Mouse (Mus musculus) adrenal gland, adult 2 months (tissue): ENCODE measurements around the gene Gm11627. TPM values are rescaled to one million over a fixed set of nuclear protein-coding genes. Genes with fewer than 3 reads are reported as not detected.
"Not testable (repeated sequence)": the region's sequence is repeated elsewhere in the genome, so short reads cannot be mapped to it uniquely, and the experiment has no call there.

Experiments
- DNase-seq: peaks from one replicate; pipeline ENCODE4 v3.0.0; 2021
- long read RNA-seq: library from polyadenylated mRNA; stranded (forward); transcript quantifications from one replicate; pipeline ENCODE4 v2.0.0, GENCODE M21; 2021
- polyA plus RNA-seq: library from polyadenylated mRNA; depleted of rRNA; stranded (reverse); fragments of >200 nt; gene quantifications from 2 replicates; pipeline ENCODE4 v1.2.3, GENCODE M21; 2012; rRNA removed
- total RNA-seq, 2 experiments: library from RNA; stranded (reverse); gene quantifications; 2 replicates each; pipeline ENCODE4 v1.2.3; 2021

Gm11627 gene
- total RNA-seq = under 1 TPM in 1 of 2 experiments, not detected in 1; 0.52 TPM
- polyA plus RNA-seq = not detected in 2 replicates
- long read RNA-seq, partial matches to known transcripts = 0 of 1 reads
- long read RNA-seq, other reads (novel, unspliced or antisense) = 1 of 1 reads

- DNase-seq = no peak
Measured at GRCm38 (mm10) chr11:102579165-102580033, at the start of gene Gm11627. Gm11627 (minus strand) TSS chr11:102579461.

GRCm38 (mm10) chr11:102628529-102628928, 49.3 kb upstream of the Gm11627 start:
- DNase-seq = no peak

GRCm38 (mm10) chr11:102627171-102627931, 48.1 kb upstream of the Gm11627 start:
- DNase-seq = no peak

- no peak for DNase-seq
Measured at GRCm38 (mm10) chr11:102624888-102625407, 45.7 kb upstream of the Gm11627 start.

GRCm38 (mm10) chr11:102623876-102624789, 44.9 kb upstream of the Gm11627 start:
- peak; percentile 12 for DNase-seq

GRCm38 (mm10) chr11:102619449-102619848, 40.2 kb upstream of the Gm11627 start:
- no peak for DNase-seq

- no peak for DNase-seq
Measured at GRCm38 (mm10) chr11:102611317-102611705, 32.0 kb upstream of the Gm11627 start.

- DNase-seq = no peak
Measured at GRCm38 (mm10) chr11:102610675-102611316, 31.5 kb upstream of the Gm11627 start.

GRCm38 (mm10) chr11:102610260-102610659, 31.0 kb upstream of the Gm11627 start:
- DNase-seq = no peak

GRCm38 (mm10) chr11:102609483-102609882, 30.2 kb upstream of the Gm11627 start:
- DNase-seq = no peak

GRCm38 (mm10) chr11:102608691-102609090, 29.4 kb upstream of the Gm11627 start:
- no peak for DNase-seq

- no peak for DNase-seq
Measured at GRCm38 (mm10) chr11:102607686-102608548, 28.7 kb upstream of the Gm11627 start.

- DNase-seq = not testable (repeated sequence)
Measured at GRCm38 (mm10) chr11:102607201-102607600, 27.9 kb upstream of the Gm11627 start.

GRCm38 (mm10) chr11:102606751-102607171, 27.5 kb upstream of the Gm11627 start:
- DNase-seq = no peak

GRCm38 (mm10) chr11:102605553-102606416, 26.5 kb upstream of the Gm11627 start:
- peak; percentile 11 for DNase-seq

GRCm38 (mm10) chr11:102604777-102605552, 25.7 kb upstream of the Gm11627 start:
- DNase-seq = peak; percentile 65

- DNase-seq = peak; percentile 91
Measured at GRCm38 (mm10) chr11:102604010-102604584, 24.8 kb upstream of the Gm11627 start, which contains the start of gene Fzd2. Fzd2 (plus strand) TSS chr11:102604396.

- peak; percentile 64 for DNase-seq
Measured at GRCm38 (mm10) chr11:102603496-102603850, 24.2 kb upstream of the Gm11627 start.
